Mouse (Mus musculus) lung, embryonic 14.5 days (tissue): ENCODE results near the gene Gm266. TPM values are rescaled to one million over a fixed set of nuclear protein-coding genes. Genes with fewer than 3 reads are reported as not detected.

ENCODE experiments used
- ATAC-seq: fragments of 200-750 bp; cut with Nextera tagmentation; 2 replicates; pipeline ENCODE4 v1.8.0; 2017; ENCODE audit warnings: mild to moderate bottlenecking, moderate TSS enrichment, moderate library complexity; ENCODE audit not compliant: insufficient read depth
- DNase-seq: peaks from one replicate; pipeline ENCODE4 v3.0.0-alpha.2; 2015
- H3K27ac ChIP-seq: fragments of 300-500 bp; sonication (generic); 2 replicates; pipeline ENCODE4 v1.5.1; 2014; ENCODE audit warnings: low read depth, mild to moderate bottlenecking, moderate library complexity
- H3K27me3 ChIP-seq: fragments of 300-500 bp; sonication (generic); 2 replicates; pipeline ENCODE4 v1.6.1; 2014; ENCODE audit warnings: low read length, control low read depth; ENCODE audit not compliant: insufficient read depth
- H3K36me3 ChIP-seq: fragments of 300-500 bp; sonication (generic); 2 replicates; pipeline ENCODE4 v1.6.1; 2014; ENCODE audit warnings: control low read depth; ENCODE audit not compliant: insufficient read depth
- H3K4me1 ChIP-seq: fragments of 300-500 bp; sonication (generic); 2 replicates; pipeline ENCODE4 v1.6.1; 2014; ENCODE audit warnings: antibody characterized with exemption, control low read depth; ENCODE audit not compliant: insufficient read depth
- H3K4me2 ChIP-seq: fragments of 300-500 bp; sonication (generic); 2 replicates; pipeline ENCODE4 v1.6.1; 2014; ENCODE audit warnings: mild to moderate bottlenecking
- H3K4me3 ChIP-seq: fragments of 300-500 bp; sonication (generic); 2 replicates; pipeline ENCODE4 v1.5.1; 2014; ENCODE audit warnings: low read depth, low read length
- H3K9ac ChIP-seq: fragments of 300-500 bp; sonication (generic); 2 replicates; pipeline ENCODE4 v1.6.1; 2014
- H3K9me3 ChIP-seq: fragments of 300-500 bp; sonication (generic); 2 replicates; pipeline ENCODE4 v1.6.1; 2016; ENCODE audit warnings: low read depth, low read length, control low read depth
- CTCF ChIP-seq: IDR thresholded peaks from 2 replicates; pipeline ENCODE4 v1.5.1; 2016; ENCODE audit warnings: antibody characterized with exemption, low read depth
- WGBS: fragments of 180-500 bp; shearing (Covaris S2); extraction: QIAGEN DNeasy Blood & Tissue Kit; methylation state at CpG from one replicate; pipeline ENCODE4 v1.1.7; 2014; 5-methylcytosine and 5-hydroxymethylcytosine counted together
- polyA plus RNA-seq: library from polyadenylated mRNA; unstranded; fragments of >200 nt; fragmentation: Nextera tagmentation; extraction: Ambion mirVana; gene quantifications from 2 replicates; pipeline ENCODE4 v1.2.1, GENCODE M21; 2014

Gene Gm266
- polyA plus RNA-seq, 1 experiment from 2014 or later, result 10.8 TPM

DNA sequence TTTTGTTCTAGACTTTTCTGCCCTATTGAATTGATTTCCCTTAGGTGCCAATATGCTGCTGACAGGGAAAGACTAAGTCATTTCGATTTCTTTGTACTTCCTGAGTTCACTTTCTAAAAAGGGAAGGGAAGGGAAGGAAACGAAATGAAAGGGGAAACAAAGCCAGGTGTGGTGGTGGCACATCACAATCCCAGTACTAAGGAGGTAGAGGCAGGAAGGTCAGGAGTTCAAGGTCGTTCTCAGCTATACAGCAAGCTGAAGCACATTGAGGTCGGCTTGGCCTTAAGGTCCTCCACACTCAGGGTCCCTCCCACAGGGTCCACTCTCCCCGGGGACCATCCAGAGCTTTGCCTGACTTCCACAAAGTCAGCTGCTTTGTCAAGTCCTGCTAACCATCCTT is 17.9 kb upstream of the Gm266 start:
- Histone ChIP-seq H3K27ac (no peak overlapping the region), H3K36me3 (no peaks in the 10 kb centered on the region), H3K4me2 (no peak overlapping the region), H3K9ac (no peak overlapping the region), H3K9me3 (no peaks in the 10 kb centered on the region), H3K4me1 (no peaks in the 10 kb centered on the region), H3K4me3 (no peak overlapping the region), H3K27me3 (no peaks in the 10 kb centered on the region)
- DNase-seq (no peak), ATAC-seq (no peak)
- WGBS, result 69% methylated on average over 5 of the region's 5 CpGs
- no peak for TF ChIP-seq CTCF

DNA sequence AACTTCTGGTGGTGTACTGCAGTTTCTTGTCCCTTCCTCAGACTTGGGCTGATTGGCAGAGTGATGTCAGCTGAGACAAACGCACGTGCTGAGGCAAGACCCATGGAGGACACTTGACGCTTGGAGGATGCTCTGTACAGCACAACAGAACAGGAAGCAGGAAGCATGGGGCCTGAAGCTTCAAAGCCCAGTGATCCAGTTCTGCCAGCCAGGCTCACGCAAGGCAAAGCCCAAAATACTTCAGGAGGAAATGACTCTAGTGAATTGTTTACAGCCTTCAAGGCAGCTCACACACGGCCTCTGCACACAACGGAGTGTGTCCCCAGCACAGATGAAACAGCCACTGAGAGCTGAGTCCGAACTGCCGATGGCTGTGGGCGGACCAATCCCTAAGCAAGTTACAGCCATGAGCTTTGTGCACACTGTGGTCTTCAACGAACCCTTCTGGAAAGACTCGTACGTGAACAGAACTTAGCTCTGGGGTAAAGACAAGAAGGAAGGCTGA is 17.5 kb upstream of the Gm266 start:
- Histone ChIP-seq H3K36me3 (no peaks in the 10 kb centered on the region), H3K4me2 (no peak overlapping the region), H3K9me3 (no peaks in the 10 kb centered on the region), H3K4me3 (no peak overlapping the region), H3K4me1 (no peaks in the 10 kb centered on the region), H3K27me3 (no peaks in the 10 kb centered on the region), H3K27ac (no peak overlapping the region), H3K9ac (no peak overlapping the region)
- no peak for TF ChIP-seq CTCF
- WGBS, result 63% methylated on average over 12 of the region's 12 CpGs
- peak; percentile 53 for DNase-seq
- ATAC-seq, result no peak; the same call in 1 of the 2 replicates

DNA sequence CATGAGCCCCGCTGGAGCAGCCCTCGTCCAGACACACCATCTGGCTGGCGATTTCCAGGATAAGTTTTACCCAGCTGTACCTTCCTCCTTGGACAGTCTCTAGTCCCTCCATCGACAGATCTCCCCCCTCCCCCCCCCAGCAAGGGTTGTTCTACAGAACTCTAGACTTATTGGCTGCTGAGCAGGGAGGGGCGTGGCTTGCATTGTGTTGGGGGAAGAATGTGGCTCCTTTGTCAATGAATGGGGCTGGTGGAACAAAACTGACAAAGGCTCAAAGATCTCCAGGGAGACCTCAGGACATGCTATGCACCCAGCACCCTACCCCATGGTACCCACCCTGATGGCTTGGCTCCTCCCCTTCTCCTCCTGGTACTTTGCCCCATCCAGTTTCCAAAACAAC is 15.1 kb upstream of the Gm266 start:
- Histone ChIP-seq H3K36me3 (no peaks in the 10 kb centered on the region), H3K4me3 (no peak overlapping the region), H3K9ac (no peak overlapping the region), H3K9me3 (no peaks in the 10 kb centered on the region), H3K4me2 (no peak overlapping the region), H3K4me1 (no peaks in the 10 kb centered on the region), H3K27me3 (no peaks in the 10 kb centered on the region), H3K27ac (no peak overlapping the region)
- WGBS, result 33% methylated on average over 5 of the region's 5 CpGs
- ATAC-seq (no peak), DNase-seq (no peak)
- TF ChIP-seq CTCF, result no peak

DNA sequence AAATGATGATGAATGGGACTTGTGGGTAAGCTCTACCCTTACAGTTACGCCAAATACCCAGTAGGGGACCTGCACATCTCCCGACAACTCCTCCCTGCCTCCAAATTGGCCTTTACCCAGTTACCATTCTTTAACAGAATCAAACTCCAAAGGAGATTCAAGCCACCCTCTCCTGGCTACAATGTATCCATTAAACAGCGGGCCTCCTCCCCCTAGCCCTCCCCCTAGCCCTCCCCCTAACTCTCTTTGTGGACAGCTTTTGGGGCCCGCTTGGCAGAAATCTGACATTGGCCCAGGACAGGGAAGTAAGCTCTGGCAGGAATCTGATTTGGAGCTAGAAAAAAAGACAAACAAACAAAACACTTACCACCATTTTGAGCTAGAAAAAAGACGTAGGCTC is 14.0 kb upstream of the Gm266 start:
- Histone ChIP-seq H3K36me3 (no peaks in the 10 kb centered on the region), H3K4me3 (no peak overlapping the region), H3K4me2 (no peak overlapping the region), H3K27ac (no peak overlapping the region), H3K27me3 (no peaks in the 10 kb centered on the region), H3K4me1 (no peaks in the 10 kb centered on the region), H3K9ac (no peak overlapping the region), H3K9me3 (no peaks in the 10 kb centered on the region)
- DNase-seq, result no peak
- WGBS, result 59% methylated on average over 5 of the region's 5 CpGs
- no peak for TF ChIP-seq CTCF
- ATAC-seq, result no peak

DNA sequence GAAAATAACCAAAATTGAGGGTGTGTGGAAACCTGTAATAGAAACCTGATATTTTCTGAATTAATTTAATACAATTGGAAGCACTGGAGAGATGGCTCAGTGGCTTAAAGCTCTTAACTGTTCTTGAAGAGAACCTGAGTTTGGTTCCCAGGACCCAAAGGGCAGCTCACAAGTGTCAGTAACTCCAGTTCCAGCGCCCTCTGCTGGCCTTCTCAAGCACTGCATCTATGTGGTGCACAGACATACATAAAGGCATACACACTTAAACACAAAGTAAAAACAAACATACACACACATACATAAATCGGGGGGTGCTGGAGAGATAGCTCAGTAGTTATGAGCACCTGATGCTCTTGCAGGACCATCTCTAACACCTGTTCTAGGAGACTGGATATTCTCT is 11.5 kb upstream of the Gm266 start:
- Histone ChIP-seq H3K9ac (no peak overlapping the region), H3K36me3 (no peaks in the 10 kb centered on the region), H3K4me2 (no peak overlapping the region), H3K9me3 (no peaks in the 10 kb centered on the region), H3K27me3 (no peaks in the 10 kb centered on the region), H3K27ac (no peak overlapping the region), H3K4me1 (no peaks in the 10 kb centered on the region), H3K4me3 (no peak overlapping the region)
- TF ChIP-seq CTCF, result peak; percentile 51
- WGBS, result 43% methylated on average over 2 of the region's 2 CpGs
- no peak for ATAC-seq
- DNase-seq, result peak; percentile 24

DNA sequence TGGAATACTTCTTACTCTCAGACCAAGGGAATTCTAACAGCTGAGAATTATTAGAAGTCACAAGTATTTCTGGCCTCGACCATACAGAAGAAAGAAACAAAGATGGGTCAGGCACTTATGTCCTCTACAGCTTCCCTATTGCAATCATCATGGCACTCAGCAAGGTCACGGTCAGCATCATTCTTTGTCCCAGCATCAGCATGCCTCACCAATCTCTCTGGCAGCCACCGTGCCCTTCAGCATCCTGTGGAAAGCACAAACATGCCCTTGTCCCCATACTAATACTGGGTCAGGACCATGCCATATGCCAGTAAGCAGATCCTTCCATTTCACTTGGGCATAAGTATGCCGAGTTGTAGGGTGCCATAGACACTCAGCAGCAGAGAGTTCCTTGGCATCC is 9.3 kb upstream of the Gm266 start:
- H3K4me1 ChIP-seq, result no peaks in the 10 kb centered on the region
- no peak overlapping the region for H3K4me3 ChIP-seq
- no peak for DNase-seq
- H3K36me3 ChIP-seq, result no peaks in the 10 kb centered on the region
- no peak overlapping the region for H3K9ac ChIP-seq
- H3K27ac ChIP-seq, result no peak overlapping the region
- no peak for ATAC-seq
- TF ChIP-seq CTCF, result no peak
- no peak overlapping the region for H3K4me2 ChIP-seq
- no peaks in the 10 kb centered on the region for H3K9me3 ChIP-seq
- no peaks in the 10 kb centered on the region for H3K27me3 ChIP-seq
- WGBS, result 67% methylated on average over 4 of the region's 4 CpGs

DNA sequence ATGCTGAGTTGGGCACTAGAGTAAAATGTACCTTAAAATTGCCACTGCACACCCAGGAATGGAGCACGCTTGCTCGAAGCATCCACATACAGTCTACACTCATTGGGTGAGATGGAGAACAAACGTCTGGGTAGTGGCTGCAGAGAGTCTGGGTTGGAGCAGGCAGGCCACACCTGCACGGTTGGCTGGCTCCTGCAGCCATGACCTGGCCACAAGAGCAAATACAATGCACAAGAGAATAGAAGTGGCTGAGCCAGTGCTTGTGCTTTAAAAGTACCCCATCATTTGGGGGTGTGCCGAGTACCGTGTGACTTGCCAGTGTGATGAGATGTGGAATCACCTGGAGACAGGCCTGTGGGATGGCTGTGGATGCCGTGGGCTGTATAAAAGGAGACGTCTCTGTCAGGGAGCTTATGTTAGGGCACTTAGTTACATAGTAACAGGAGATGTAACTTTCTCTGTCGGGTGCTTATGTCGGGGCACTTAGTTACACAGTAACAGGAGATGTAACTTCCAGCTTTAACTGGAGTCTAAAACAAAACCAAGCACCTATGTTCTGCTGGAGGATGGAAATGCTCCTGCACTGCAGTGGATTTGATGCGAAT is 3.7 kb upstream of the Gm266 start:
- Histone ChIP-seq H3K4me3 (no peak overlapping the region), H3K9me3 (no peaks in the 10 kb centered on the region), H3K27me3 (peaks cover 30% of the 10 kb centered on the region), H3K36me3 (no peaks in the 10 kb centered on the region), H3K4me2 (no peak overlapping the region), H3K27ac (no peak overlapping the region), H3K9ac (no peak overlapping the region), H3K4me1 (peaks cover 4% of the 10 kb centered on the region; the same call in 1 of the 2 replicates)
- no peak for ATAC-seq
- DNase-seq, result no peak
- WGBS, result 55% methylated on average over 11 of the region's 11 CpGs
- TF ChIP-seq CTCF, result no peak
